Mouse (Mus musculus) E14TG2a.4 (cell line): ENCODE measurements around the gene Pcdh9.

Source experiments
- CTCF ChIP-seq: conservative IDR thresholded peaks from 2 replicates; pipeline ENCODE4 v1.5.1; 2014; ENCODE audit warnings: low read length
- NANOG ChIP-seq: IDR thresholded peaks from 2 replicates; pipeline ENCODE4 v1.6.1; 2014; ENCODE audit warnings: borderline replicate concordance, low read length, mixed read lengths
- POU5F1 ChIP-seq: IDR thresholded peaks from 2 replicates; pipeline ENCODE4 v1.6.1; 2014; ENCODE audit warnings: low read length, borderline replicate concordance

DNA sequence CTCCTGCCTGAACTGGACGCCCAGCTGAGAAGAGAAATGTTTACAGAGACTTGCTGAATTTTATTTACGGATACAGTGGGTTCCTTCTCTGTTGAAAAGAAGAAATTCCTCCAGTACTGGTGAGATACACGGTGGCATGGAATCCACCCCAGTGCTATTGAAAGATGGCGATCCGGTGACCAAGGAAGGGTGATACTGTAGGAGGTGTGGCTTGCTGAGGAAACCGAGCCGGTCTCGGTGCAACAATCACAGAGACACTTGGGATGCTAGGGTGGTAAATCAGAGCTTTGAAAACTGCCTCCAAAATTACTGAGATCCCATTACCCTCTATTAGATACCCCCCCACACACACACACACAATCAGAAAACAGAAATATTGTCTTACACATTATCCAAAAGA is 367.0 kb downstream of the Pcdh9 start:
- TF ChIP-seq CTCF (no peak), NANOG (no peak), POU5F1 (no peak)
